Mouse (Mus musculus) cerebellum, adult 2 months (tissue): ENCODE results near the gene Ntm. TPM values are rescaled to one million over a fixed set of nuclear protein-coding genes. Genes with fewer than 3 reads are reported as not detected.

ENCODE experiments used
- DNase-seq, 2 experiments: peaks; one replicate each; pipeline ENCODE4 v3.0.0; 2021
- H3K27ac ChIP-seq: fragments of 200-500 bp; 2 replicates; pipeline ENCODE4 v1.5.1; 2012; ENCODE audit warnings: low read length, control low read depth, inconsistent platforms; ENCODE audit not compliant: insufficient read depth
- H3K27me3 ChIP-seq: fragments of 200-500 bp; 2 replicates; pipeline ENCODE4 v1.6.1; 2012; ENCODE audit warnings: inconsistent platforms, mild to moderate bottlenecking, low read length, moderate library complexity; ENCODE audit not compliant: control insufficient read depth, insufficient read depth
- H3K4me1 ChIP-seq: fragments of 200-500 bp; 2 replicates; pipeline ENCODE4 v1.6.1; 2011; ENCODE audit warnings: low read length; ENCODE audit not compliant: control insufficient read depth, insufficient read depth
- H3K4me3 ChIP-seq: fragments of 200-500 bp; replicated peaks from 2 replicates; pipeline ENCODE3; 2011; ENCODE audit warnings: mild to moderate bottlenecking, low read depth, low read length, control low read depth; ENCODE audit not compliant: insufficient read depth
- CTCF ChIP-seq: fragments of 200-500 bp; IDR thresholded peaks from 2 replicates; pipeline ENCODE4 v1.5.1; 2011; ENCODE audit warnings: low read depth, mild to moderate bottlenecking, control low read depth, low read length, moderate library complexity, borderline replicate concordance; ENCODE audit not compliant: insufficient read depth
- POLR2A ChIP-seq: fragments of 200-500 bp; IDR thresholded peaks from 2 replicates; pipeline ENCODE4 v1.6.1; 2011; ENCODE audit warnings: low read length, control low read depth, borderline replicate concordance; ENCODE audit not compliant: insufficient read depth
- WGBS: fragments of 180-500 bp; shearing (Covaris S2); methylation state at CpG from one replicate; pipeline ENCODE4 v1.1.7; 2018; 5-methylcytosine and 5-hydroxymethylcytosine counted together
- polyA plus RNA-seq: library from polyadenylated mRNA; depleted of rRNA; stranded (reverse); fragments of >200 nt; gene quantifications from 2 replicates; pipeline ENCODE4 v1.2.3, GENCODE M21; 2012

Gene Ntm
- polyA plus RNA-seq, 1 experiment: 193 TPM

- DNase-seq: no peak
- Histone ChIP-seq H3K4me1 (peaks cover 30% of the 10 kb centered on the region; the same call in 1 of the 2 replicates), H3K27me3 (no peaks in the 10 kb centered on the region), H3K27ac (peak overlapping the region; percentile 73; the same call in 1 of the 2 replicates), H3K4me3 (no peak overlapping the region)
- WGBS: 72% methylated on average over 11 of the region's 11 CpGs
- no peak for TF ChIP-seq CTCF
These were observed 384.7 kb downstream of the Ntm start for GRCm38 (mm10) chr9:29578226-29578625.

GRCm38 (mm10) chr9:29576051-29576533, 386.8 kb downstream of the Ntm start:
- peak; percentile 90 to 98 for DNase-seq
- TF ChIP-seq POLR2A (no peak; the same call in 1 of the 2 replicates), CTCF (no peak)
- peak overlapping the region; percentile 78 for H3K27ac ChIP-seq
- no peaks in the 10 kb centered on the region for H3K27me3 ChIP-seq
- no peak overlapping the region for H3K4me3 ChIP-seq
- WGBS: 6% methylated on average over 4 of the region's 4 CpGs
- peaks cover 30% of the 10 kb centered on the region; the same call in 1 of the 2 replicates for H3K4me1 ChIP-seq

GRCm38 (mm10) chr9:29574548-29574947, 388.4 kb downstream of the Ntm start:
- TF ChIP-seq CTCF: no peak
- no peak for TF ChIP-seq POLR2A
- no peaks in the 10 kb centered on the region for H3K27me3 ChIP-seq
- H3K4me3 ChIP-seq: no peak overlapping the region
- peak; percentile 74 to 95 for DNase-seq
- H3K4me1 ChIP-seq: peaks cover 30% of the 10 kb centered on the region; the same call in 1 of the 2 replicates
- H3K27ac ChIP-seq: peak overlapping the region; percentile 55; the same call in 1 of the 2 replicates
- 11% methylated on average over 5 of the region's 5 CpGs for WGBS

GRCm38 (mm10) chr9:29568571-29568970, 394.4 kb downstream of the Ntm start:
- TF ChIP-seq POLR2A: no peak
- no peak for TF ChIP-seq CTCF
- H3K27me3 ChIP-seq: no peaks in the 10 kb centered on the region
- H3K4me1 ChIP-seq: peaks cover 21% of the 10 kb centered on the region; the same call in 1 of the 2 replicates
- DNase-seq: peak; percentile 50 to 66
- no peak overlapping the region for H3K4me3 ChIP-seq
- peak overlapping the region; percentile 57 for H3K27ac ChIP-seq
- WGBS: 16% methylated on average over 5 of the region's 5 CpGs

- WGBS: 24% methylated on average over 5 of the region's 5 CpGs
- DNase-seq: peak; percentile 57 to 88
- Histone ChIP-seq H3K27me3 (no peaks in the 10 kb centered on the region), H3K27ac (peak overlapping the region; percentile 96), H3K4me3 (no peak overlapping the region), H3K4me1 (peaks cover 29% of the 10 kb centered on the region; the same call in 1 of the 2 replicates)
- TF ChIP-seq POLR2A (no peak), CTCF (no peak)
These were observed 400.4 kb downstream of the Ntm start for GRCm38 (mm10) chr9:29562419-29563071.

GRCm38 (mm10) chr9:29558915-29559314, 404.0 kb downstream of the Ntm start:
- DNase-seq: peak; percentile 67 to 86
- Histone ChIP-seq H3K27ac (peak overlapping the region; percentile 85), H3K4me1 (peaks cover 24% of the 10 kb centered on the region; the same call in 1 of the 2 replicates), H3K27me3 (no peaks in the 10 kb centered on the region), H3K4me3 (no peak overlapping the region)
- 14% methylated on average over 4 of the region's 4 CpGs for WGBS
- TF ChIP-seq POLR2A (no peak), CTCF (no peak)

GRCm38 (mm10) chr9:29550582-29550981, 412.4 kb downstream of the Ntm start:
- 12% methylated on average over 8 of the region's 8 CpGs for WGBS
- Histone ChIP-seq H3K4me1 (peaks cover 23% of the 10 kb centered on the region; the same call in 1 of the 2 replicates), H3K4me3 (no peak overlapping the region), H3K27ac (peak overlapping the region; percentile 92), H3K27me3 (no peaks in the 10 kb centered on the region)
- peak; percentile 97 to 99 for DNase-seq
- TF ChIP-seq CTCF (no peak), POLR2A (peak; percentile 53; the same call in 1 of the 2 replicates)

GRCm38 (mm10) chr9:29550107-29550506, 412.8 kb downstream of the Ntm start:
- peak in 1 of 2 experiments; percentile 77 for DNase-seq
- H3K4me1 ChIP-seq: peaks cover 23% of the 10 kb centered on the region; the same call in 1 of the 2 replicates
- H3K27me3 ChIP-seq: no peaks in the 10 kb centered on the region
- H3K4me3 ChIP-seq: no peak overlapping the region
- no peak for TF ChIP-seq CTCF
- TF ChIP-seq POLR2A: no peak
- WGBS: 13% methylated on average over 8 of the region's 8 CpGs
- peak overlapping the region; percentile 92 for H3K27ac ChIP-seq
